ENCODE assay signal across 9 mouse cellular contexts in genomic region chr2:25836291-25836690, GRCm38 (mm10). TPM values are rescaled to one million over a fixed set of nuclear protein-coding genes. Genes with fewer than 3 reads are reported as not detected.
DNase-seq lines count a peak whose midpoint lies in the region; ATAC-seq and TF ChIP-seq lines count a peak whose summit lies in the region.
"Had no signal": no experiment of that assay in that cellular context is flagged by ENCODE, and none has a peak within 500 bp of the region (broad histone marks: within the 10 kb centered on the region; RNA-seq: fewer than 3 reads in every experiment).

No protein-coding gene starts in this region.

- peak; percentile 71 for DNase-seq in R1 (ENCODE audit: low read depth, low spot score)
- DNase-seq in cerebellum, adult 11-12 months = peak; percentile 77
- peak; percentile 89 for DNase-seq in hindbrain, postnatal 0 days (ENCODE audit: low spot score)
- DNase-seq in left cerebral cortex, adult 18-20 months (ENCODE audit: low spot score in 2 of 2) = peak; percentile 85 to 87
- peak; percentile 58 to 67 for DNase-seq in right cerebral cortex, postnatal 36 days (ENCODE audit: low spot score in 2 of 2)
- peak; percentile 49 to 75 for DNase-seq in urinary bladder, postnatal 4 days (ENCODE audit: low spot score in 2 of 2)

- no peak overlapping the region for H3K27ac ChIP-seq in forebrain, embryonic 15.5 days (replicated peaks)
- no peak overlapping the region for H3K27ac ChIP-seq in hindbrain, postnatal 0 days

- WGBS in forebrain, embryonic 15.5 days = 51% methylated on average over 5 of the region's 5 CpGs
- 39% methylated on average over 5 of the region's 5 CpGs for WGBS in hindbrain, postnatal 0 days

- no peak overlapping the region for H3K4me3 ChIP-seq in forebrain, embryonic 15.5 days
- H3K4me3 ChIP-seq in hindbrain, postnatal 0 days (ENCODE audit: low read length) = no peak overlapping the region
- H3K4me3 ChIP-seq: megakaryocyte, embryonic 14.5 days had no signal

- H3K9ac ChIP-seq in forebrain, embryonic 15.5 days (replicated peaks) = no peak overlapping the region
- no peak overlapping the region for H3K9ac ChIP-seq in hindbrain, postnatal 0 days (replicated peaks; ENCODE audit: low read length)

- H3K36me3 ChIP-seq in forebrain, embryonic 15.5 days = no peaks in the 10 kb centered on the region
- no peaks in the 10 kb centered on the region for H3K36me3 ChIP-seq in hindbrain, postnatal 0 days (ENCODE audit: insufficient read depth, low read length)

- no peaks in the 10 kb centered on the region for H3K27me3 ChIP-seq in forebrain, embryonic 15.5 days
- no peaks in the 10 kb centered on the region for H3K27me3 ChIP-seq in hindbrain, postnatal 0 days (ENCODE audit: insufficient read depth, low read length)

- ATAC-seq in forebrain, embryonic 15.5 days (replicated peaks) = peak; percentile 63
- ATAC-seq in hindbrain, postnatal 0 days = peak; percentile 80
- ATAC-seq in megakaryocyte progenitor cell, adult 5-6 weeks (replicated peaks; ENCODE audit: poor library complexity) = peak; percentile 91

- no peaks in the 10 kb centered on the region for H3K4me1 ChIP-seq in forebrain, embryonic 15.5 days
- H3K4me1 ChIP-seq in hindbrain, postnatal 0 days (ENCODE audit: insufficient read depth, low read length) = no peaks in the 10 kb centered on the region

- no peak overlapping the region for H3K4me2 ChIP-seq in forebrain, embryonic 15.5 days (replicated peaks)
- no peak overlapping the region for H3K4me2 ChIP-seq in hindbrain, postnatal 0 days (ENCODE audit: low read depth, low read length)

- TF ChIP-seq CTCF in hindbrain, postnatal 0 days (IDR thresholded peaks at IDR 0.05; ENCODE audit: low read depth) = peak; percentile 98

- no peaks in the 10 kb centered on the region for H3K9me3 ChIP-seq in forebrain, embryonic 15.5 days
- no peaks in the 10 kb centered on the region for H3K9me3 ChIP-seq in hindbrain, postnatal 0 days (ENCODE audit: low read length)
- H3K9me3 ChIP-seq: megakaryocyte, embryonic 14.5 days had no signal

RNA-seq across cellular contexts. Expression of gene Sohlh1, which starts 10.8 kb away (rescaled TPM):
- polyA plus RNA-seq in forebrain, embryonic 15.5 days (2015; fragmentation: Nextera tagmentation; extraction: Ambion mirVana) = not detected in 2 replicates
- total RNA-seq in hindbrain, postnatal 0 days (2014; rRNA removed) = not detected in 2 replicates
- not detected in 2 replicates for polyA plus RNA-seq in hindbrain, postnatal 0 days (2015; fragmentation: Nextera tagmentation; extraction: Ambion mirVana)
- total RNA-seq in left cerebral cortex, adult 18-20 months (2021) = not detected
- not detected in 2 replicates for total RNA-seq in megakaryocyte progenitor cell, adult 5-6 weeks (2015)
- not detected in 2 replicates for total RNA-seq in megakaryocyte progenitor cell, adult 5-6 weeks (2017)

RNA-seq across cellular contexts. Expression of gene Lcn9, which starts 13.3 kb away (rescaled TPM):
- not detected in 2 replicates for polyA plus RNA-seq in forebrain, embryonic 15.5 days (2015; fragmentation: Nextera tagmentation; extraction: Ambion mirVana)
- total RNA-seq in hindbrain, postnatal 0 days (2014; rRNA removed) = not detected in 2 replicates
- polyA plus RNA-seq in hindbrain, postnatal 0 days (2015; fragmentation: Nextera tagmentation; extraction: Ambion mirVana) = not detected in 2 replicates
- not detected for total RNA-seq in left cerebral cortex, adult 18-20 months (2021)
- total RNA-seq in megakaryocyte progenitor cell, adult 5-6 weeks (2015) = not detected in 2 replicates
- total RNA-seq in megakaryocyte progenitor cell, adult 5-6 weeks (2017) = not detected in 2 replicates

RNA-seq across cellular contexts. Expression of gene Glt6d1, which starts 20.6 kb away (rescaled TPM):
- polyA plus RNA-seq in forebrain, embryonic 15.5 days (2015; fragmentation: Nextera tagmentation; extraction: Ambion mirVana) = not detected in 2 replicates
- not detected in 2 replicates for total RNA-seq in hindbrain, postnatal 0 days (2014; rRNA removed)
- not detected in 2 replicates for polyA plus RNA-seq in hindbrain, postnatal 0 days (2015; fragmentation: Nextera tagmentation; extraction: Ambion mirVana)
- not detected for total RNA-seq in left cerebral cortex, adult 18-20 months (2021)
- not detected in 2 replicates for total RNA-seq in megakaryocyte progenitor cell, adult 5-6 weeks (2015)
- total RNA-seq in megakaryocyte progenitor cell, adult 5-6 weeks (2017) = not detected in 2 replicates

RNA-seq across cellular contexts. Expression of gene Kcnt1, which starts 27.2 kb away (rescaled TPM):
- polyA plus RNA-seq in forebrain, embryonic 15.5 days (2015; fragmentation: Nextera tagmentation; extraction: Ambion mirVana) = 6.2 and 7.7 TPM in 2 replicates
- total RNA-seq in hindbrain, postnatal 0 days (2014; rRNA removed) = 52.7 and 52.8 TPM in 2 replicates
- 21.9 and 23.2 TPM in 2 replicates for polyA plus RNA-seq in hindbrain, postnatal 0 days (2015; fragmentation: Nextera tagmentation; extraction: Ambion mirVana)
- 100 to 1,000 TPM; 118 to 130 TPM for total RNA-seq in left cerebral cortex, adult 18-20 months (2021)
- not detected in 2 replicates for total RNA-seq in megakaryocyte progenitor cell, adult 5-6 weeks (2015)
- not detected in 2 replicates for total RNA-seq in megakaryocyte progenitor cell, adult 5-6 weeks (2017)

RNA-seq across cellular contexts. Expression of gene Gm13539, which starts 54.2 kb away (rescaled TPM):
- polyA plus RNA-seq in forebrain, embryonic 15.5 days (2015; fragmentation: Nextera tagmentation; extraction: Ambion mirVana) = not detected in 2 replicates
- total RNA-seq in hindbrain, postnatal 0 days (2014; rRNA removed) = not detected in 2 replicates
- polyA plus RNA-seq in hindbrain, postnatal 0 days (2015; fragmentation: Nextera tagmentation; extraction: Ambion mirVana) = not detected in 2 replicates
- total RNA-seq in left cerebral cortex, adult 18-20 months (2021) = not detected
- total RNA-seq in megakaryocyte progenitor cell, adult 5-6 weeks (2015) = not detected in 2 replicates
- not detected in 2 replicates for total RNA-seq in megakaryocyte progenitor cell, adult 5-6 weeks (2017)
